Mouse (Mus musculus) kidney, adult 2 months (tissue): ENCODE measurements around the gene S1pr2.

Source experiments
- CTCF ChIP-seq: fragments of 200-500 bp; conservative IDR thresholded peaks from 2 replicates; pipeline ENCODE4 v1.5.1; 2011; ENCODE audit warnings: low read depth, mild to moderate bottlenecking, control low read depth, low read length, moderate library complexity, mixed read lengths; ENCODE audit not compliant: insufficient read depth, insufficient read length
- POLR2A ChIP-seq: fragments of 200-500 bp; IDR thresholded peaks from one replicate; pipeline ENCODE4 v1.6.1; 2011; ENCODE audit warnings: low read depth, low read length, control low read depth

DNA sequence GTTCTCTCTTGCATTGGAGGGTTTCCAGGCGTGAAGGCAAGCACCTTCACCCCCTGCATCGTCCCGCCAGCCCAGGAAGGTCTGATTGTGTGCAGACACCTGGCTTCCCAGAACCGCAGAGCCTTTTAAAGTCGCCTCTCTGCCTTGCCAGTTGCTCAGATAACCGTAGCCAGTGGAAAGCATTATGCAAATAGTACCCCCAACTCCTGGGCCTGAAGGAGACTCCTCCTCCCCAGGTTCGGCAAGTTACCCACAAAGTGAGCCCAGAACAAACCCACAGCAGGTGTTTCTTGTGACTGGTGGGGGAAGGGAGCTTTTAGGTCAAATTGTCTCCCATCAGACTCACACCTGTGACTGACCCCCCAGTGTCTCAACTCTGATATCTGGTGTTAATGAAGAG lies 11.4 kb upstream of the S1pr2 start:
- TF ChIP-seq POLR2A (no peak), CTCF (no peak)
